Mouse (Mus musculus) olfactory bulb, adult 2 months (tissue): ENCODE data around the gene Acp4.

Experiments
- CTCF ChIP-seq: fragments of 200-500 bp; IDR thresholded peaks from 2 replicates; pipeline ENCODE4 v1.5.1; 2012; ENCODE audit warnings: low read depth, mild to moderate bottlenecking, low read length, moderate library complexity; ENCODE audit not compliant: insufficient read depth
- POLR2A ChIP-seq: fragments of 200-500 bp; IDR thresholded peaks from 2 replicates; pipeline ENCODE4 v1.6.1; 2012; ENCODE audit warnings: mild to moderate bottlenecking, low read depth, low read length, moderate library complexity; ENCODE audit not compliant: insufficient read depth

DNA sequence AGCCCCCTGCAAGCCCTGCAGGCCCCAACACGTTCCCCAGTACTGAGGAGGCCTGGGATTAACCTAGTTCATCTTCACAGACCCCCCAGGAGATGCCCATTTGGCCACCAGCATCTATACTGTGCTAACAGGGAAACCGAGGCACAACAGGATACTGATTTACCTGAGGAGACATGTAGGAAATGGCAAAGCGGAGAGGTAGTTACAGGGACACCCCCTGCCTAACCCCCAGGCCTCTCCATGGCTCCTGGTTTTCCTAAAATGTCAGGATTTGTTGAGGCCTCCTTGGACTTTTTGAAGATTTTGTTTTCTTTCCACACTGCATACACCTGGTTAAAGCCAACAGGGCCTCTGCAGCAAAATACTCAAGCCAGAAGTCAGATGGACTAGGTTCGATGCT lies at the start of gene Acp4:
- TF ChIP-seq CTCF, result no peak
- TF ChIP-seq POLR2A, result no peak
